Mouse (Mus musculus) myocyte (in vitro differentiated cells): Measurements from ENCODE around the gene Tspo2. TPM values are rescaled to one million over a fixed set of nuclear protein-coding genes. Genes with fewer than 3 reads are reported as not detected.

ENCODE experiments used
- H3K27me3 ChIP-seq: one replicate; pipeline ENCODE4 v1.6.1; 2011; ENCODE audit not compliant: control insufficient read depth, insufficient read depth, insufficient read length
- H3K36me3 ChIP-seq: one replicate; pipeline ENCODE4 v1.6.1; 2011; ENCODE audit not compliant: control insufficient read depth, insufficient read depth
- H3K4me2 ChIP-seq: one replicate; pipeline ENCODE4 v1.6.1; 2011; ENCODE audit warnings: low read depth, control low read depth
- H3K4me3 ChIP-seq: one replicate; pipeline ENCODE4 v1.5.1; 2011; ENCODE audit warnings: mild to moderate bottlenecking, control low read depth, moderate library complexity
- H3K79me2 ChIP-seq: one replicate; pipeline ENCODE4 v1.6.1; 2011; ENCODE audit not compliant: control insufficient read depth, insufficient read depth
- H3ac ChIP-seq: one replicate; pipeline ENCODE4 v1.6.1; 2011; ENCODE audit not compliant: control insufficient read depth, insufficient read length
- CEBPB ChIP-seq: IDR thresholded peaks from 2 replicates; pipeline ENCODE4 v1.6.1; 2011; ENCODE audit warnings: mild to moderate bottlenecking, moderate library complexity; ENCODE audit not compliant: poor library complexity, insufficient read depth, severe bottlenecking
- E2F4 ChIP-seq: IDR thresholded peaks from one replicate; pipeline ENCODE4 v1.6.1; 2011; ENCODE audit warnings: mild to moderate bottlenecking, control low read depth, moderate library complexity; ENCODE audit not compliant: insufficient read depth
- MAX ChIP-seq: IDR thresholded peaks from one replicate; pipeline ENCODE4 v1.6.1; 2011; ENCODE audit warnings: low read depth, mild to moderate bottlenecking, control low read depth
- MYOD1 ChIP-seq, 3 experiments: IDR thresholded peaks; one replicate each; pipeline ENCODE4 v1.6.1; 2011; ENCODE audit warnings: control low read depth in 2 of 3, low read depth in 2 of 3, mild to moderate bottlenecking in 2 of 3, moderate library complexity in 1 of 3; ENCODE audit not compliant: insufficient read length in 2 of 3, control insufficient read depth in 1 of 3
- MYOG ChIP-seq, 3 experiments: IDR thresholded peaks; one replicate each; pipeline ENCODE4 v1.6.1; 2011; ENCODE audit warnings: control low read depth in 2 of 3, low read depth in 2 of 3, mild to moderate bottlenecking in 2 of 3; ENCODE audit not compliant: insufficient read length in 2 of 3, control insufficient read depth in 1 of 3, insufficient read depth in 1 of 3
- POLR2A ChIP-seq: IDR thresholded peaks from one replicate; pipeline ENCODE4 v1.6.1; 2011; ENCODE audit warnings: low read depth, mild to moderate bottlenecking, control low read depth, moderate library complexity; ENCODE audit not compliant: insufficient read length
- POLR2AphosphoS2 ChIP-seq: IDR thresholded peaks from one replicate; pipeline ENCODE4 v1.6.1; 2011; ENCODE audit warnings: low read depth, control low read depth; ENCODE audit not compliant: insufficient read length
- REST ChIP-seq: IDR thresholded peaks from one replicate; pipeline ENCODE4 v1.6.1; 2011; ENCODE audit warnings: mild to moderate bottlenecking, control low read depth, moderate library complexity; ENCODE audit not compliant: insufficient read depth, insufficient read length
- SRF ChIP-seq: IDR thresholded peaks from one replicate; pipeline ENCODE4 v1.6.1; 2011; ENCODE audit warnings: low read depth; ENCODE audit not compliant: control insufficient read depth, insufficient read length
- TCF12 ChIP-seq: IDR thresholded peaks from one replicate; pipeline ENCODE4 v1.6.1; 2011; ENCODE audit warnings: mild to moderate bottlenecking, control low read depth; ENCODE audit not compliant: poor library complexity, insufficient read depth, severe bottlenecking
- TCF3 ChIP-seq: IDR thresholded peaks from one replicate; pipeline ENCODE4 v1.6.1; 2011; ENCODE audit warnings: low read depth, control low read depth; ENCODE audit not compliant: insufficient read length
- USF1 ChIP-seq: IDR thresholded peaks from one replicate; pipeline ENCODE4 v1.6.1; 2011; ENCODE audit warnings: low read depth, mild to moderate bottlenecking, control low read depth, moderate library complexity
- polyA plus RNA-seq: library from polyadenylated mRNA; unstranded; fragments of >200 nt; fragmentation: generic; extraction: Trizol; gene quantifications from one replicate; pipeline ENCODE4 v1.2.1, GENCODE M21; 2012; ENCODE audit warnings: missing spikeins

Tspo2 gene
- polyA plus RNA-seq, 1 experiment: not detected

GRCm38 (mm10) chr17:48443542-48444145, 7.7 kb downstream of the Tspo2 start:
- no peak overlapping the region for H3ac ChIP-seq
- TF ChIP-seq SRF (no peak), REST (no peak), USF1 (no peak), MYOG (IDR thresholded peaks at IDR 0.05; ENCODE audit: control insufficient read depth in 1 of 3, insufficient read depth in 1 of 3, insufficient read length in 2 of 3, low read depth in 2 of 3) (no peak), TCF12 (no peak), CEBPB (no peak), MYOD1 (IDR thresholded peaks at IDR 0.05; ENCODE audit: control insufficient read depth in 1 of 3, insufficient read length in 2 of 3, low read depth in 2 of 3) (no peak), TCF3 (no peak), POLR2A (no peak), E2F4 (no peak), MAX (no peak), POLR2AphosphoS2 (no peak)
- no peaks in the 10 kb centered on the region for H3K79me2 ChIP-seq
- no peak overlapping the region for H3K4me3 ChIP-seq
- H3K27me3 ChIP-seq: no peaks in the 10 kb centered on the region
- H3K36me3 ChIP-seq: no peaks in the 10 kb centered on the region
- no peak overlapping the region for H3K4me2 ChIP-seq

- no peaks in the 10 kb centered on the region for H3K36me3 ChIP-seq
- H3K79me2 ChIP-seq: no peaks in the 10 kb centered on the region
- H3K4me3 ChIP-seq: no peak overlapping the region
- H3ac ChIP-seq: no peak overlapping the region
- H3K27me3 ChIP-seq: no peaks in the 10 kb centered on the region
- no peak for TF ChIP-seq POLR2A
- TF ChIP-seq TCF3: no peak
- TF ChIP-seq SRF: no peak
- H3K4me2 ChIP-seq: no peak overlapping the region
These were observed 8.4 kb downstream of the Tspo2 start for GRCm38 (mm10) chr17:48442745-48443457.

- H3K27me3 ChIP-seq: no peaks in the 10 kb centered on the region
- no peak overlapping the region for H3K4me3 ChIP-seq
- no peaks in the 10 kb centered on the region for H3K36me3 ChIP-seq
- peak overlapping the region; percentile 49 for H3K4me2 ChIP-seq
- no peaks in the 10 kb centered on the region for H3K79me2 ChIP-seq
- TF ChIP-seq TCF12: peak; percentile 23
- TF ChIP-seq MYOD1 (IDR thresholded peaks at IDR 0.05; ENCODE audit: control insufficient read depth in 1 of 3, insufficient read length in 2 of 3, low read depth in 2 of 3): peak; percentile 26 to 86 (median 80)
- peak in 2 of 3 experiments; percentile 40 to 75 for TF ChIP-seq MYOG (IDR thresholded peaks at IDR 0.05; ENCODE audit: control insufficient read depth in 1 of 3, insufficient read depth in 1 of 3, insufficient read length in 2 of 3, low read depth in 2 of 3)
- TF ChIP-seq POLR2A: no peak
- TF ChIP-seq POLR2AphosphoS2: no peak
- TF ChIP-seq CEBPB: no peak
- TF ChIP-seq TCF3: no peak
- no peak for TF ChIP-seq E2F4
- no peak overlapping the region for H3ac ChIP-seq
These were observed 13.9 kb downstream of the Tspo2 start for GRCm38 (mm10) chr17:48437421-48437911.

- Histone ChIP-seq H3K4me3 (no peak overlapping the region), H3K4me2 (peak overlapping the region; percentile 49), H3K36me3 (no peaks in the 10 kb centered on the region), H3K79me2 (no peaks in the 10 kb centered on the region), H3ac (no peak overlapping the region), H3K27me3 (no peaks in the 10 kb centered on the region)
- no peak for TF ChIP-seq MYOD1 (IDR thresholded peaks at IDR 0.05; ENCODE audit: control insufficient read depth in 1 of 3, insufficient read length in 2 of 3, low read depth in 2 of 3)
- no peak for TF ChIP-seq CEBPB
- TF ChIP-seq USF1: no peak
- TF ChIP-seq E2F4: no peak
- no peak for TF ChIP-seq TCF3
- TF ChIP-seq MAX: no peak
- no peak for TF ChIP-seq REST
- TF ChIP-seq SRF: no peak
- TF ChIP-seq POLR2A: no peak
- TF ChIP-seq TCF12: no peak
- TF ChIP-seq POLR2AphosphoS2: no peak
These were observed 14.8 kb downstream of the Tspo2 start for GRCm38 (mm10) chr17:48436487-48436886.

- Histone ChIP-seq H3K79me2 (no peaks in the 10 kb centered on the region), H3K36me3 (no peaks in the 10 kb centered on the region), H3K4me3 (no peak overlapping the region), H3ac (no peak overlapping the region), H3K4me2 (no peak overlapping the region), H3K27me3 (no peaks in the 10 kb centered on the region)
- no peak for TF ChIP-seq E2F4
These were observed 16.8 kb downstream of the Tspo2 start for GRCm38 (mm10) chr17:48434479-48434878.
